Comparison of ENCODE assay signal across 8 mouse cellular contexts in genomic region chr2:175141993-175142295, GRCm38 (mm10). TPM values are rescaled to one million over a fixed set of nuclear protein-coding genes. Genes with fewer than 3 reads are reported as not detected.
DNase-seq lines count a peak whose midpoint lies in the region; ATAC-seq and TF ChIP-seq lines count a peak whose summit lies in the region.
"Not testable (repeated sequence)": the region's sequence is repeated elsewhere in the genome, so short reads cannot be mapped to it uniquely, and the experiment has no call there.

TSS of gene Gm14399 (minus strand) at chr2:175142012.

- H3K4me1 ChIP-seq in forebrain, embryonic 10.5 days; heart, embryonic 14.5 days (ENCODE audit: control insufficient read depth in 2 of 2, insufficient read depth in 2 of 2, low read length in 2 of 2); kidney, adult 2 months (ENCODE audit: control insufficient read depth, insufficient read depth, low read length); liver, embryonic 15.5 days (replicated peaks); midbrain, embryonic 13.5 days (replicated peaks); stomach, postnatal 0 days (replicated peaks; ENCODE audit: control insufficient read depth, insufficient read depth): not testable (repeated sequence)

- H3K4me2 ChIP-seq in heart, embryonic 14.5 days (ENCODE audit: low read length): peak within 1 kb of the TSS; percentile 36
- peak within 1 kb of the TSS; percentile 48 for H3K4me2 ChIP-seq in liver, embryonic 15.5 days
- H3K4me2 ChIP-seq in midbrain, embryonic 13.5 days (replicated peaks): peak within 1 kb of the TSS; percentile 48
- peak within 1 kb of the TSS; percentile 39 for H3K4me2 ChIP-seq in stomach, postnatal 0 days (replicated peaks; ENCODE audit: low read depth)

- H3K36me3 ChIP-seq in forebrain, embryonic 10.5 days (replicated peaks); heart, embryonic 14.5 days (ENCODE audit: control insufficient read depth, insufficient read depth, low read length); kidney, adult 2 months (ENCODE audit: control insufficient read depth, insufficient read depth, low read length); liver, embryonic 15.5 days (replicated peaks); midbrain, embryonic 13.5 days; stomach, postnatal 0 days (ENCODE audit: control insufficient read depth, insufficient read depth, low read length): not testable (repeated sequence)

- not testable (repeated sequence) for ATAC-seq in heart, embryonic 14.5 days (ENCODE audit: insufficient number of reproducible peaks, insufficient read depth, low FRiP score, low read depth); liver, embryonic 15.5 days (ENCODE audit: insufficient read depth); midbrain, embryonic 13.5 days; stomach, postnatal 0 days (ENCODE audit: low FRiP score, low TSS enrichment)

- TF ChIP-seq EP300 in stomach, postnatal 0 days (optimal IDR thresholded peaks at IDR 0.05): not testable (repeated sequence)

- TF ChIP-seq POLR2A in kidney, adult 2 months (IDR thresholded peaks at IDR 0.05; ENCODE audit: low read depth, low read length): not testable (repeated sequence)

- 4% methylated on average over 1 of the region's 2 CpGs for WGBS in forebrain, embryonic 10.5 days
- WGBS in heart, embryonic 14.5 days: 0% methylated on average over 1 of the region's 2 CpGs
- WGBS in kidney, adult 2 months: 0% methylated on average over 1 of the region's 2 CpGs
- 0% methylated on average over 1 of the region's 2 CpGs for WGBS in liver, embryonic 15.5 days (ENCODE audit: insufficient replicate concordance)
- WGBS in midbrain, embryonic 13.5 days: 8% methylated on average over 1 of the region's 2 CpGs
- 0% methylated on average over 1 of the region's 2 CpGs for WGBS in stomach, postnatal 0 days

- H3K9me3 ChIP-seq in forebrain, embryonic 10.5 days; heart, embryonic 14.5 days (ENCODE audit: control insufficient read depth, low read length); liver, embryonic 15.5 days (replicated peaks); midbrain, embryonic 13.5 days; stomach, postnatal 0 days (ENCODE audit: control insufficient read depth, low read length): not testable (repeated sequence)

- peak within 1 kb of the TSS; percentile 63; the same call in 1 of the 2 replicates for H3K27ac ChIP-seq in forebrain, embryonic 10.5 days
- H3K27ac ChIP-seq in heart, embryonic 14.5 days (replicated peaks in 1 of 2; ENCODE audit: control insufficient read depth in 1 of 2, insufficient read depth in 1 of 2, low read depth in 2 of 2, low read length in 2 of 2); liver, embryonic 15.5 days (replicated peaks); midbrain, embryonic 13.5 days; stomach, postnatal 0 days (replicated peaks): not testable (repeated sequence)
- H3K27ac ChIP-seq in kidney, adult 2 months (ENCODE audit: insufficient read depth, low read depth, low read length): peak within 1 kb of the TSS; percentile 9; the same call in 1 of the 2 replicates

- not testable (repeated sequence) for TF ChIP-seq CTCF in kidney, adult 2 months (conservative IDR thresholded peaks at IDR 0.05; ENCODE audit: insufficient read depth, insufficient read length, low read depth, low read length); stomach, postnatal 0 days (IDR thresholded peaks at IDR 0.05; ENCODE audit: low read depth)

- peak within 1 kb of the TSS; percentile 53 for H3K4me3 ChIP-seq in forebrain, embryonic 10.5 days
- peak within 1 kb of the TSS; percentile 45 to 69 for H3K4me3 ChIP-seq in heart, embryonic 14.5 days (ENCODE audit: control insufficient read depth in 1 of 2, insufficient read depth in 1 of 2, low read depth in 1 of 2, low read length in 2 of 2)
- H3K4me3 ChIP-seq in kidney, adult 2 months (ENCODE audit: insufficient read depth, low read depth, low read length): peak within 1 kb of the TSS; percentile 80
- H3K4me3 ChIP-seq in liver, embryonic 15.5 days (replicated peaks): peak within 1 kb of the TSS; percentile 52
- peak within 1 kb of the TSS; percentile 49 for H3K4me3 ChIP-seq in midbrain, embryonic 13.5 days (replicated peaks)
- peak within 1 kb of the TSS; percentile 43 for H3K4me3 ChIP-seq in stomach, postnatal 0 days (ENCODE audit: low read depth, low read length)

- H3K27me3 ChIP-seq in forebrain, embryonic 10.5 days (ENCODE audit: poor library complexity, severe bottlenecking); heart, embryonic 14.5 days (ENCODE audit: control insufficient read depth, insufficient read depth, low read length); kidney, adult 2 months (replicated peaks; ENCODE audit: control insufficient read depth, insufficient read depth, low read length); liver, embryonic 15.5 days; midbrain, embryonic 13.5 days; stomach, postnatal 0 days (ENCODE audit: control insufficient read depth, insufficient read depth, low read length): not testable (repeated sequence)

- H3K9ac ChIP-seq in heart, embryonic 14.5 days (ENCODE audit: low read length): peak within 1 kb of the TSS; percentile 50; the same call in 1 of the 2 replicates
- H3K9ac ChIP-seq in liver, embryonic 15.5 days; stomach, postnatal 0 days (ENCODE audit: low read length): not testable (repeated sequence)
- H3K9ac ChIP-seq in midbrain, embryonic 13.5 days (replicated peaks): peak within 1 kb of the TSS; percentile 49

- not testable (repeated sequence) for DNase-seq in adrenal gland, postnatal 36 days; forebrain, embryonic 10.5 days (ENCODE audit: extremely low spot score, low spot score); kidney, adult 2 months; left cerebral cortex, adult 8-10 months (ENCODE audit: low spot score in 2 of 2); stomach, postnatal 0 days (ENCODE audit: low spot score)

RNA-seq across cellular contexts. Expression of gene Gm14399, which starts in this region (rescaled TPM):
- total RNA-seq in adrenal gland, postnatal 36 days (2021): 10 to 100 TPM; 13.8 to 23.0 TPM
- polyA plus RNA-seq in forebrain, embryonic 10.5 days (2016; fragmentation: Nextera tagmentation; extraction: Ambion mirVana): 7.4 and 10.0 TPM in 2 replicates
- polyA plus RNA-seq in heart, embryonic 14.5 days (2014; fragmentation: Nextera tagmentation; extraction: Ambion mirVana): 7.3 TPM in 2 replicates
- 1.0 and 1.1 TPM in 2 replicates for polyA plus RNA-seq in kidney, adult 2 months (2012; rRNA removed)
- total RNA-seq in left cerebral cortex, adult 8-10 months (2022): 10 to 100 TPM; 14.4 to 16.6 (median 16.0) TPM
- polyA plus RNA-seq in liver, embryonic 15.5 days (2015; fragmentation: Nextera tagmentation; extraction: Ambion mirVana): 1.0 and 1.2 TPM in 2 replicates
- polyA plus RNA-seq in midbrain, embryonic 13.5 days (2015; fragmentation: Nextera tagmentation; extraction: Ambion mirVana): 3.7 and 4.4 TPM in 2 replicates
- 5.1 and 5.7 TPM in 2 replicates for polyA plus RNA-seq in stomach, postnatal 0 days (2015; fragmentation: Nextera tagmentation; extraction: Ambion mirVana)
